Comparison of ENCODE assay signal across 8 mouse cellular contexts in the genomic region with DNA sequence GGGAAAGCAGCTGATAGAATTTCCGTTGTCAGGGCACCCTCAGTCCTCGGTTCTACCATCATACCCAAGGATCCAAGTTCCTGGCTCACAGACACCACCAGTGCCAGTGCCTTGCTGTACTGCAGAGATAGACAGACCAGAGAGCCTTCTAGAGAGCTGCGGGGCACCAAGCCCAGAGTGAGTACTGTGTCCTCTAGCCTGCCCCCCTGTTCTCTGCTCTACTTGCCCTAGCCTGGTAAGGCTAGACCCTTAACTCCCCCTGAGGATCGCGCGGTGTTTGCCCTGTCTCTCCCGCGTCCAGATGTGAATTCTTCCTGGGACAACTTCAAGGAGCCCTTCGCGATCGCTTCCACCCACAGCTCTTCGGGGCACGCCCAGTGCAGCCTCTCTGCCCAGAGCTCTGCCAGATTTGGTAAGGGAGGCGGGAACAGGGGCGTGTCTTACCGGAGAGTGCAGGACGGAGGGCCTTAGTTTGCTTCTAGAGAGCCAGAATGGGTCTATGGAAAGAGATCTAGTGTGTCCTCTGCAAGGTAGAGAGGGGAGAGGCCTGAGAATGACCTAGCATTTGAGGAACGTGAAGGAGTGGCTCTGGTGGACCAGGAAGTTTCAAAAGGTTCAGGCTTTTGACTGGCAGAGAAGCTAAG. TPM values are rescaled to one million over a fixed set of nuclear protein-coding genes. Genes with fewer than 3 reads are reported as not detected.
DNase-seq lines count a peak whose midpoint lies in the region; ATAC-seq and TF ChIP-seq lines count a peak whose summit lies in the region.

No protein-coding gene starts in this region.

- H3K27me3 ChIP-seq in ES-Bruce4 (ENCODE audit: control insufficient read depth, insufficient read depth, low read length, poor library complexity, severe bottlenecking), result no peaks in the 10 kb centered on the region

- DNase-seq in 416B (ENCODE audit: low read depth), result peak; percentile 65
- DNase-seq in heart, adult 18-20 months, result peak; percentile 62 to 64
- peak; percentile 43 to 57 for DNase-seq in kidney, postnatal 4 days
- DNase-seq in cerebellum, postnatal 25 days, result no peak
- DNase-seq in layer of hippocampus, postnatal 25 days (ENCODE audit: extremely low spot score in 1 of 2, low spot score in 1 of 2), result no peak
- DNase-seq in natural killer cell, adult 2 months (ENCODE audit: low spot score in 2 of 2), result no peak

- TF ChIP-seq EP300 in ES-Bruce4 (IDR thresholded peaks at IDR 0.05; ENCODE audit: insufficient read depth, low read depth, low read length), result no peak

- TF ChIP-seq POLR2A in ES-Bruce4 (IDR thresholded peaks at IDR 0.05; ENCODE audit: insufficient read depth, low read length), result no peak

- H3K4me3 ChIP-seq in ES-Bruce4 (ENCODE audit: low read depth, low read length), result peak overlapping the region; percentile 48

- peaks cover 6% of the 10 kb centered on the region for H3K36me3 ChIP-seq in ES-Bruce4 (ENCODE audit: control insufficient read depth, insufficient read depth, low read length, poor library complexity, severe bottlenecking)

- peak; percentile 81 for ATAC-seq in megakaryocyte-erythroid progenitor cell, adult 5-6 weeks (replicated peaks; ENCODE audit: low FRiP score, low TSS enrichment, poor library complexity, severe bottlenecking)

- H3K9me3 ChIP-seq in ES-Bruce4 (replicated peaks; ENCODE audit: control insufficient read depth, insufficient read depth, low read length, poor library complexity, severe bottlenecking), result no peaks in the 10 kb centered on the region

- TF ChIP-seq CTCF in ES-Bruce4 (IDR thresholded peaks at IDR 0.05; ENCODE audit: low read depth, low read length), result no peak

- H3K27ac ChIP-seq in ES-Bruce4 (ENCODE audit: insufficient read depth, low read length), result 0 out of 2 replicates have a peak overlapping the region, but pooled peaks have one; percentile 9

- peak overlapping the region; percentile 32 for H3K9ac ChIP-seq in ES-Bruce4 (ENCODE audit: low read depth, poor library complexity, severe bottlenecking)

- H3K4me1 ChIP-seq in ES-Bruce4 (ENCODE audit: control insufficient read depth, insufficient read depth, low read length), result no peaks in the 10 kb centered on the region

RNA-seq across cellular contexts. Expression of gene Rtbdn, which starts 5.9 kb away (rescaled TPM):
- 0.38 TPM in 1 of 2 replicates, not detected in the other for polyA plus RNA-seq in ES-Bruce4 (2011; ENCODE audit: insufficient read depth, insufficient read length, low read depth, missing spikeins)
- total RNA-seq in heart, adult 18-20 months (2021), result not detected
- not detected in 2 replicates for total RNA-seq in megakaryocyte-erythroid progenitor cell, adult 5-6 weeks (2014; fragmentation: Nextera tagmentation)
- total RNA-seq in megakaryocyte-erythroid progenitor cell, adult 5-6 weeks (2017), result not detected in 2 replicates
- 1 to 10 TPM in 1 of 2 experiments, under 1 TPM in 1; 0.47 to 1.3 TPM for total RNA-seq in layer of hippocampus, postnatal 25 days (2021)

RNA-seq across cellular contexts. Expression of gene Mast1, which starts 15.6 kb away (rescaled TPM):
- 0.73 and 1.5 TPM in 2 replicates for polyA plus RNA-seq in ES-Bruce4 (2011; ENCODE audit: insufficient read depth, insufficient read length, low read depth, missing spikeins)
- under 1 TPM; 0.10 TPM for total RNA-seq in heart, adult 18-20 months (2021)
- 0.45 TPM in 1 of 2 replicates, not detected in the other for total RNA-seq in megakaryocyte-erythroid progenitor cell, adult 5-6 weeks (2014; fragmentation: Nextera tagmentation)
- total RNA-seq in megakaryocyte-erythroid progenitor cell, adult 5-6 weeks (2017), result 0.42 TPM in 1 of 2 replicates, not detected in the other
- 100 to 1,000 TPM in 1 of 2 experiments, 10 to 100 TPM in 1; 75.7 to 100 TPM for total RNA-seq in layer of hippocampus, postnatal 25 days (2021)

RNA-seq across cellular contexts. Expression of gene Gm49661, which starts 16.5 kb away (rescaled TPM):
- 4.9 TPM in 1 of 2 replicates, not detected in the other for polyA plus RNA-seq in ES-Bruce4 (2011; ENCODE audit: insufficient read depth, insufficient read length, low read depth, missing spikeins)
- 1 to 10 TPM in 1 of 2 experiments, not detected in 1; 2.3 TPM for total RNA-seq in heart, adult 18-20 months (2021)
- total RNA-seq in megakaryocyte-erythroid progenitor cell, adult 5-6 weeks (2014; fragmentation: Nextera tagmentation), result not detected in 2 replicates
- not detected in 2 replicates for total RNA-seq in megakaryocyte-erythroid progenitor cell, adult 5-6 weeks (2017)
- total RNA-seq in layer of hippocampus, postnatal 25 days (2021), result not detected

RNA-seq across cellular contexts. Expression of gene Prdx2, which starts 16.7 kb away (rescaled TPM):
- 226 and 237 TPM in 2 replicates for polyA plus RNA-seq in ES-Bruce4 (2011; ENCODE audit: insufficient read depth, insufficient read length, low read depth, missing spikeins)
- 100 to 1,000 TPM; 648 to 740 TPM for total RNA-seq in heart, adult 18-20 months (2021)
- total RNA-seq in megakaryocyte-erythroid progenitor cell, adult 5-6 weeks (2014; fragmentation: Nextera tagmentation), result 898 and 1,004 TPM in 2 replicates
- 1,011 and 1,021 TPM in 2 replicates for total RNA-seq in megakaryocyte-erythroid progenitor cell, adult 5-6 weeks (2017)
- total RNA-seq in layer of hippocampus, postnatal 25 days (2021), result 100 to 1,000 TPM; 335 to 353 TPM

RNA-seq across cellular contexts. Expression of gene Rnaseh2a, which starts 16.8 kb away (rescaled TPM):
- polyA plus RNA-seq in ES-Bruce4 (2011; ENCODE audit: insufficient read depth, insufficient read length, low read depth, missing spikeins), result 79.2 and 88.1 TPM in 2 replicates
- total RNA-seq in heart, adult 18-20 months (2021), result 10 to 100 TPM; 45.6 to 48.4 TPM
- total RNA-seq in megakaryocyte-erythroid progenitor cell, adult 5-6 weeks (2014; fragmentation: Nextera tagmentation), result 198 and 202 TPM in 2 replicates
- 119 and 151 TPM in 2 replicates for total RNA-seq in megakaryocyte-erythroid progenitor cell, adult 5-6 weeks (2017)
- 10 to 100 TPM; 37.1 to 41.5 TPM for total RNA-seq in layer of hippocampus, postnatal 25 days (2021)

Comparison
In these comparisons a context has a peak if more than half of its experiments do, and no peak if none do; other contexts are left out.
1. DNase-seq: peak in 416B (single experiment), heart, adult 18-20 months (2 of 2) and kidney, postnatal 4 days (2 of 2); none in cerebellum, postnatal 25 days (0 of 2), layer of hippocampus, postnatal 25 days (0 of 2) and natural killer cell, adult 2 months (0 of 2).
2. RNA of gene Mast1, which starts 15.6 kb away (total RNA-seq): 75.7 to 100 TPM in layer of hippocampus, postnatal 25 days; 0.42 to 0.45 TPM in megakaryocyte-erythroid progenitor cell, adult 5-6 weeks and 0.10 TPM in heart, adult 18-20 months; every median in the first group is over 10 times any median in the second.